Mouse (Mus musculus): ENCODE results near the gene Slc25a12.

Slc25a12 gene

GRCm38 (mm10) chr2:71304821-71305220 lies 62.7 kb downstream of the Slc25a12 start:
- peak; percentile 59 for DNase-seq

GRCm38 (mm10) chr2:71303221-71303620 lies 64.3 kb downstream of the Slc25a12 start:
- DNase-seq: peak; percentile 66

GRCm38 (mm10) chr2:71302156-71302663 lies 65.3 kb downstream of the Slc25a12 start:
- DNase-seq: peak; percentile 11

- DNase-seq: no peak
Measured at GRCm38 (mm10) chr2:71298729-71299128, 68.8 kb downstream of the Slc25a12 start.

- DNase-seq: no peak
Measured at GRCm38 (mm10) chr2:71297501-71297900, 70.0 kb downstream of the Slc25a12 start.

- no peak for DNase-seq
Measured at GRCm38 (mm10) chr2:71295844-71296243, 71.7 kb downstream of the Slc25a12 start.

- DNase-seq: no peak
Measured at GRCm38 (mm10) chr2:71294489-71294888, 73.1 kb downstream of the Slc25a12 start.

- no peak for DNase-seq
Measured at GRCm38 (mm10) chr2:71293983-71294382, 73.6 kb downstream of the Slc25a12 start.

- DNase-seq: peak; percentile 15
Measured at GRCm38 (mm10) chr2:71291566-71291965, 76.0 kb downstream of the Slc25a12 start.

- DNase-seq: peak; percentile 30
Measured at GRCm38 (mm10) chr2:71290107-71290775, 77.3 kb downstream of the Slc25a12 start.

- no peak for DNase-seq
Measured at GRCm38 (mm10) chr2:71281981-71282380, 85.6 kb downstream of the Slc25a12 start.

- no peak for DNase-seq
Measured at GRCm38 (mm10) chr2:71278791-71279775, 88.5 kb downstream of the Slc25a12 start.

GRCm38 (mm10) chr2:71275734-71276133 lies 91.8 kb downstream of the Slc25a12 start:
- DNase-seq: peak; percentile 39

- DNase-seq: peak; percentile 49
Measured at GRCm38 (mm10) chr2:71273955-71274679, 93.4 kb downstream of the Slc25a12 start.

- no peak for DNase-seq
Measured at GRCm38 (mm10) chr2:71270085-71270484, 97.5 kb downstream of the Slc25a12 start.

- DNase-seq: no peak
Measured at GRCm38 (mm10) chr2:71269332-71269731, 98.2 kb downstream of the Slc25a12 start.

GRCm38 (mm10) chr2:71268691-71269090 lies 98.9 kb downstream of the Slc25a12 start:
- DNase-seq: no peak

- no peak for DNase-seq
Measured at GRCm38 (mm10) chr2:71264585-71264984, 103.0 kb downstream of the Slc25a12 start.

GRCm38 (mm10) chr2:71256581-71256980 lies 111.0 kb downstream of the Slc25a12 start:
- DNase-seq: no peak

GRCm38 (mm10) chr2:71254836-71255235 lies 112.7 kb downstream of the Slc25a12 start:
- DNase-seq: no peak

GRCm38 (mm10) chr2:71250841-71251240 lies 116.7 kb downstream of the Slc25a12 start:
- peak; percentile 24 for DNase-seq

GRCm38 (mm10) chr2:71248071-71248470 lies 119.5 kb downstream of the Slc25a12 start:
- DNase-seq: no peak

- DNase-seq: no peak
Measured at GRCm38 (mm10) chr2:71246096-71246495, 121.5 kb downstream of the Slc25a12 start.
